Mouse (Mus musculus) kidney, adult 8-10 months (tissue): Measurements from ENCODE around the gene Pex14.
"Not testable (repeated sequence)": the region's sequence is repeated elsewhere in the genome, so short reads cannot be mapped to it uniquely, and the experiment has no call there.

Experiments
- DNase-seq, 2 experiments: peaks; one replicate each; pipeline ENCODE4 v3.0.0; 2022

Pex14 gene

DNA sequence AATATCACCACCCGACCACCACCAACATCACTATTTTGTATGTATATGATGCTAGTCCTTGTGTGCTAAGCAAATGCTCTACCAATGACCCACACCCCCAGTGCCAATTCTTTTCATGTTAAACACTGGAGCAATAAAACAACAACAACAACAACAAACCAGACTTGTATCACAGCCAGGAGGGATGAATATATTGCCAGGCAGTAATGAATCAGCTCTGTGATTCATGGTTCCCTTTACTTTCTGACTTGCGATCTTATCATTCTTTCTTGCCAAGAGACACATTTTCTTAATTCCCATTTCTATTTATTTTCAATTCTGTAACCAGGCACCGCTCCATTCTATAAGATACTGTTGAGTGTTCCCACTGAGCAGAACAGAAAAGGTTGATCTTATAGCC lies 1.8 kb upstream of the Pex14 start:
- DNase-seq: no peak

DNA sequence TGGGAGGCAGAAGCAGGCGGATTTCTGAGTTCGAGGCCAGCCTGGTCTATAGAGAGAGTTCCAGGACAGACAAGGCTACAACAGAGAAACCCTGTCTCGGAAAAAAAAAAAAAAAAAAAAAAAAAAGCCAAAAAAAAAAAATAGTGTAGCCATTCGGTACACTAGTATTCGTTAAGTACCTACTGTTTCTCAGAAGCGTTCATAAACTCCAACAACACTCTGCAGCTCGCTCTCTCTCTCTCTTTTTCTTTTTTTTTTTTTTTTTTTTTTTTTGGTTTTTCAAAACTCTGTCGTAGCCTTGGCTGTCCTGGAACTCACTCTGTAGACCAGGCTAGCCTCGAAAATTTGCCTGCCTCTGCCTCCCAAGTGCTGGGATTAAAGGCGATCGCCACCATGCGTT lies 773 bp upstream of the Pex14 start:
- not testable (repeated sequence) for DNase-seq

DNA sequence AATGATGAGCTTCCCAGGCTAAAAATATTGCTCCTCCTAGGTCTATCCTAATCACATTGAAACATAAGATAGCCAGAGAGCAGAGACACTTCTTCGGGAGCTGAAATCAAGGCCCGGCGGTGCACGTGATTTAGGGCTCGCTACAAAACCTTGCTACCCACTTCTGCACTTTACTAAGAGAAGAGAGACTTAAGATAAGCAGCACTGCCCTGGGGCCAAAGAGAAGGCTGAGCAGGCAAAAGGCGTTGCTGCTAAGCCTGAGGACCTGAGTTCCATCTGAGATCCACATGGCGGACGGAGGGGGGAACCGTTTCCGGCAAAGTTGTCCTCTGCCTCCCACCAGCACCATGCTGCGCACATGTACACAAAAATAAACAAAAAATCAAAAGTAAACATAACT lies 1.1 kb downstream of the Pex14 start:
- DNase-seq: no peak

DNA sequence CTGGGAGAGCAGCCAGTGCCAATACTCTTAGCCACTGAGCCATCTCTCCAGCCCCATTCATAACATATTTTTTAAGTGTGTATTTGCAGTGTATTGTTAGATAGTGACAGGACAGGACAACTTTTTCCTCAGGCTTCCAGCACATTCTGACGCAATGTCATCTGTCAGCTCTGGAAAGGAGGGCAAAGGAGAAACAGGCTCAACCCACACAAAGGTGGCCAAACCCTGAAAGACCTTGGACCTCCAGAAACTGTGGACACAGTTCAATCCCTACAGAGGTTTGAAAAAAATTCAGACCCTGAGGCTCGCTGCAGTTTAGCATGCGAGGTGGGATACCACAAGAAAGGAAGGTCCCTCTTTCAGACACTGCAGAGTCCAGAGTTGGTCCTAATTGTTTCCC lies 1.7 kb downstream of the Pex14 start:
- no peak for DNase-seq

DNA sequence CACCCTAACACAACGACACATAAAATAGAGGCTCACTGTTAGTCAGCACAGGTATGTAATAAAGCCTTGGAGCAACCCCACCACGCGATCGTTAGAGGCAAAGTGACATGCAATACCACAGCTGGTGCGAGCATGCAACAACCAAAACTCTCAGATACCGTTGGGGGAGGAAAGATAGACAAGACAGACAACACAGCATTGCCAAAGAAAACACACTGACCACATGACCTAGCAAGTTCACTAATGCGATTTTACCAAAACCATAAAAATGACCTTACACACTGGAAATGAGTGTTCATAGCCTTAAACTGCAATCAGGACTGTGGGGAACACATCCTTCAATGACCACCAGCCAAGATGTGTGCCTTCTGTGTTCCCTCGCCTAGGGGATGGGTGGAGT lies 8.3 kb downstream of the Pex14 start:
- DNase-seq: no peak

DNA sequence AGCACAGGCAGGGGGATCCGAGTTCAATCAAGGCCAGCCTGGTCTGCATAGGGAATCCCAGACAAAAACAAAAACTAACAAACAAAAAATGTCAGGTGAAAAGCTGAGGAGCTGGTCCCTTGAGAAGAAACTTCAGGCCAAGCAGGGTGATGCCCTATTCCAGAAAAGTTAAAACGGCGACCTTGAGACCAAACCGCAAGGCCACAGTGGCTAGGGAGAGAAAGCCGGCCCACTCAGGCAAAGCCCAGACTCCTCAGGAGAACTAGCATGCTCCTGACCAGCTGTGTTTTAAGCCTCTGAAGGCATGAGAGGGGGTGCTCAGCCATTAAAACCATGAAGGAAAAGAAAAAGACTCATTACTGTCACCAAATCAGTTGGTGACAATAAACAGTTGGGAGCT lies 14.3 kb downstream of the Pex14 start:
- no peak for DNase-seq

DNA sequence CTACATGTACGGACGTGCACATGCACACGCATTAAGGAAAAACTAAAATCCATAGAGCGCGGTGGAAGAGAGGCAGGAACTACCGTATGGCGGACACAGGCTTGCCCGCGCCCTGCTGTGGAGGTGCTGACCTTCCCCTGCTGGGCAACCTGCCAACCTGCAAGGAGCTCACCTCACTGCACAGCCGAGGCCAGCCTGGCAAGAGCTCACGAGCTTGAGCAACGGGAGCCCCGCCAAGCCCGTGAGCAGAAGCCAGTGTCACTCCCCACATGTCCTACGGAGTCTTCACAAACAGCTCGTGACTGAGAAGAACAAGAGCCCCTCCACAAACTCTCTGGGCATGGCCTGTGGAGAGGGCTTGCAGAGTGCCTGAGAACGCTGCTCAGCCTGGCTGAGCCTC lies 18.1 kb downstream of the Pex14 start:
- DNase-seq: peak; percentile 92 to 93

DNA sequence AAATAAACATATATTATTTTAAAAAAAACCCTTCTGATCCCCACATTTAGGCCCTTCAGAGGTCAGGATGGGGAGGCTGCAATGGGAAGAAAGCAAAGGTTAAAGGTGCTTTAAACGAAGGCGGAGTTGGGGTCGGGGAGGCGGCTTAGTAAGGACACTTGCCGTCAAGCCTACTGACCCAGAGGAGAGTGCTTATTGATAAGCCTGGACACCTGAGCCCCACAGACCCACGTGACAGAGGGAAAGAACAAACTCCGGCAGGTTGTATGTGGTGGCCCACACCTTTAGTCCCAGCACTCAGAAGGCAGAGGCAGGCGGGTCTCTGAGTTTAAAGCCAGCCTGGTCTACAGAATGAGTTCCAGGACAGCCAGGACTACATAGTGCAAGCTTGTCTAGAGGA lies 19.6 kb downstream of the Pex14 start:
- DNase-seq: no peak

DNA sequence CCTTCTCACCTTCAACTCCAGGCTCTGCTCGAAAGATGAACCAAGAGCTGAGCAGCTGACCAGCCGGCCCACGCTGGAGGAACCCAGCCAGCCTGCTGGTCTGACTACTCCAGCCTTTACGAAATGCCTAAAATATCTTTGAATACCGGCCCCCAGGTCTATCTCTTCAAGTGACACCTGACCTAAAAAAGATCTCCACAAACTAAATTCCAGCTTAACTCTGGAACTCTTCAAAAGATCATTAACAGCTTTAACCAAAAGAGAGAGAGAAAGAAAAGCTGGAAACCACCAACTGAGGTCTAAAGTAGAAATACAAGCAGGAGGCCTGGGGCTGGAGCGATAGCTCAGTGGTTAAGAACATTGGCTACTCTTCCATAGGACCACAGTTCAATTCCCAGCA lies 20.0 kb downstream of the Pex14 start:
- DNase-seq: no peak

DNA sequence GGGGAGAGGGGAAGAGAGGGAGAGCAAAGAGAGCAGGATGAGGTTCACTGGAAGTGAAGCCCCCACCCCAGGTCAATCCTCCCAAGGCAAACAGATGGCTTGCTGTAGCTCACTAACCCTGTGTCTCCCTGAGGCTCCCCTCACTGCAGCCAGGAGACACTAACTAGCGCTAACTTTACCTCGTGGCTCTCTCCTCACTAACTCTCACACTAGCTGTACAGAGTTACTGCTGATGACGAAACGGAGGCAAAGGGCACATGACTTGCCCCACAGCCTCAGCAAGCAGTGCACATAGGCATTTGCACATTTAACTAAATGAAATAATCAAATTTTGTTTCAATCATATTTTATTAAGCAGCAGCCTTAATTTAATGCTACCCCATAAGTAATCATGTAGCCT lies 21.4 kb downstream of the Pex14 start:
- peak in 1 of 2 experiments; percentile 39 for DNase-seq

DNA sequence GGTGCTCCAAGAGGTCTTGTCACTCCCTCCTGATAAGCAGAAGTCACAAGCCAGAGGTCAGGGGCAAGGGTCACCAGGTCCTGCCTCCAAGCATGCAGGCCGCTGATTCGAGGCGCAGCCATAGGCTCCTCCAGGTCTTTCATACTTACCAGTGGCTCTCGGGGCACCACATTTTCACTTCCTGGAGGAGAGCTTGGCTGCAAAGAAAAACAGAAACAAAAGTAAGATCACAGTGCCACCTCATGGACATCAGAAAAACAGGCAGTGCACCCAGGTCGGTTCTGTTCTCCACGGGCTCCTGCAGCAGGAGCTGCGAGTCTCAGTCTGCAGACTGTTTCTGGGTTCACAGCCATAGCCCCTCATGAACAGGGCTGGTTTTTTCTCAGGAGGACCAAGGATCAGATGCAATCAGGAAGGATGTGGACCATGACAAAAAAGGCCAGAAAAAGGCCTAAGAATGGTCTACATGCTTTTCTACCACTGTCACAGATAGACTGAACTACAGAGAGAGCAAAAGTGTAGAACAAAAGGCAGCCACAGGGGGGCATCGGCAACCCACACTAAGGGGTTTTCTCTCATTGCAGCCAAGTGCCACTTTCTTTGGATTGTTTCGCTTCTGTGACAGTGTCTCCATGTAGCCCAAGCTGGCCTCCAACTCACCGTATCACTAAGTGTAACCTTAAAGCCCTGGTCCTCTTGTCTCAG lies 23.7 kb downstream of the Pex14 start:
- DNase-seq: peak; percentile 72 to 76

DNA sequence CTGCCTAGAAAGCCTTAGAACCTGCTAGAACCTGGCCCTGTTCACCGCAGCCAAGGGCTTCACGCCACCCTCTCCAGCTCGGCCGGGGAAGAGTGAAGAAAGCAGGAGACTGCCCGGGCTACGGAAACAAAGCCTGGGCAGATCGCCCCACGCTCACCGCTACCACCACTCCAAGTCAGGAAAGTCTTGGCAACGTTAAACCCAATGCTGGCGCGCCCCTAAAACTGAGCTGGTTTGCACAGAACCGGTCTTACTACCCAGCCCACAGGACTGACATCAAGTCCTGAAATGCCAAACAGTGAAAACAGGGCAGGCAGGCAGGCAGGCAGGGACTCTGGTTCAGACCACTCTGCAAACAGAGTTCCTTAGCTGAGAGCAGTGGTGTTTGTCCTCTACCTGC lies 24.6 kb downstream of the Pex14 start:
- DNase-seq: no peak

DNA sequence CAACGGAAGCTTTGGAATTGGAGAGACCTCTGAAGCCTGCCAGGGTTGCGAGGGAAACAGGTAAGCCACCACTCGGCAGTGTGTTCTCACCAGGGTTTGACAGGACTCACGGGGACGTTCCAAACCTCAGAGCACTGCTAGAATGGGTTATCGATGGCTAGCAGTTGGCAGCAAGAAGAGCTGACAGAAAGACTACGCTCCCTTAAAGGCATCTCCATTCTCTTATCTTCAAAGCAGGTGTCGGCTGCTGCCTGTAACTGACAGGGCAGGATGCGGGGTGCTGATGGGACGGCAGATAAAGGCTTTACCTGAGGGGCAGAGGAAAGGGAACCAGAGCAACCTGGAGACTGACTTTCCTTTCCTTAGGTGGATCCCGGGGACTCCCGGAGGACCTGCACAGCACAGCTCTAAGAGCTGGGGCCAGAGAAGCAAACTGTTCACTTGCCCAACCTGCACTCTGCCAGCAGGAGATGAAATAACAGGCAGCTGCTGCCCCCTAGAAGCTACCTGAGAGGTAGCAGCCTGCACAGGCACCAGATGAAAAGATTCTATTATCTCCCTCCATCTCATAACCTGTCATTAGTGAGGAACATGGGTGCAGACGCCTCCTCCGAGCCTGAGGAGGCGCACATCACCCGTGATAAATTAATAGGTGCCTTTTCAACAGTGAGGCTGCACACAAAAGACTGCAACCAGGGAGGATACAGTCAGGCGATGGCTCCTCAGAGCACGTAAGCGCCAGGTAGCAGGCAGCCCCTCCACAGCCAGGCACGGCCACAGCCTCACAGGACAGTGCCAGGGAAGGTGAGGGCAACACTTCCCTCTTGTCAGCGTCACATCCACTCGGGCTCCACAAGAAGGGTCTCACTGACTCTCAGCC lies 32.8 kb downstream of the Pex14 start:
- DNase-seq: no peak

DNA sequence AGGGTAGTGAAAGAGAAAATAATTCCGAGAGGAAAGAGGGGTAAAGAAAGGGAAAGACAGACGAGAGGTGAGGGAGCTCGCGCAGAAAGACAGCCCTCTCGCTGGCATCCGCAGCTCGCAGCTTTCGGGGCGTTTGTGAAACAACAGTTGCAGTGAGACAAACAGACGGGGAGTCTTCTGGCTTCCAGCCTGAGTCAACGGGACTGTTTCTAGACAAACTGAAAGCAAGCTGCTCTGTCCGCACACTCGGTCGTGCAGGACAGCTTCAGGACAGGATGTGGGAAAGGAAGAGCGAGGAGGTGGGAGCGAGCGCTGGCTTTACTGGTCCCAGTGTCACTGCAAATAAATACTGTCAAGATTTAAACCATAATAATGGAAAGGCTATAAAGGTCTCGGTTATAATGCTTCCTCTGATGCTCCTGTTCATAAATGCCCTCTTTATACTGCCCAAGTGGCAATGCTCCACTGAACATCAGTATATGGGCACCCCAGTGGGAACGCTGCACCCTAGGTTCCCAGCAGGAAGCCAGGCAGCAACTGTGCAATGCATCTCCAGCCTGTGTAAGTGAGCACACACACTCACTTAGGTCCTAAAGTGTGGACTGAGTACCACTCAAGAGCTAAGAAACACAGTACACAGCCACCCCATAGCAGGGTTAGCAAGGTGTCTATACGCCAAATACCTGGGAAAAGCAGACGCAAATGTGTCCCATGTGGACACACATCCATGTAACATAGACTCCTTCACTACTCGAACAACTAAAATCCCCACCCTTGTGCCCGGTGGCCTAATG lies 35.4 kb downstream of the Pex14 start:
- DNase-seq: no peak

DNA sequence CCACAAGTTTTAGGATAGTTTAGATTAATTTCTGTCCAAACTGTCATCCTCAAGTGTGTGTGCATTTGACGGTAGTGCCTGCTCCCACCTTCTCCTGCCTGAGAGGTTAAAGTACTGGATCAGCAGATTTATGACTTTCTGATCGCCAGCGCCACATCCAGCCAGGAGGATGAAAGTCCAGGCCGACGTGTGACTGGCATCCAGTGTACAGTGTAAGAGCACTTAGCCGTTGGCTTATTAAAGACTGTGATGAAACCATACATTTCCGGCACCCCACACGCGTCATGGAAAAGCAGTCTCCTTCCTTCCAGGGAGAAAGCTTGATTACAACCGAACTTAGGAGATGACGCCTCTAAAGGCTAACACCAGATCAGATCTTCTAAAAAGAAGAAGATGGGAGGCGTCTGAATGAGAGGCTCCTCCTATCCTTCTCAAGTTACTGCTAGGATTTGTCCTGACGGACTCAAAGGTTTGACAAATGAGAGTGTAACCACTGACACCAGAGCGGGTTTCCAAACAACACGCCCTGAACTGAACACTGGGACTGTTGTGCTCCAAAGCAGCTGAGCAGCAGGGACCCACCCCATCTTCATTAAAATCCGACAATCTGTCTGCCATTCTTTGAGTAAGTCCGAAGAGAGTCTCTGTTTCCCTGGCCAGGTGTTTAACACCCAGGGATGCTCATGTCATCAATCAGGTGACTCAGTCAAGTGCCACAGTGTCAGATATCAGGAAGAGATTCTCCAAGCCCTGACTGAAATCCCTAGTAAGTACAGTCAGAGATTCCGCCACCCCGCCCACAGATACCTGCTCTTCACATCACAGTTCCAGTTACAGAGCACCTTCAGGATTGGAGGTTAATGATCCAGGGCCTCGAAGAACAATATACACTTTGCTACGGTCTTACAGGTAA lies 37.0 kb downstream of the Pex14 start:
- DNase-seq: no peak

DNA sequence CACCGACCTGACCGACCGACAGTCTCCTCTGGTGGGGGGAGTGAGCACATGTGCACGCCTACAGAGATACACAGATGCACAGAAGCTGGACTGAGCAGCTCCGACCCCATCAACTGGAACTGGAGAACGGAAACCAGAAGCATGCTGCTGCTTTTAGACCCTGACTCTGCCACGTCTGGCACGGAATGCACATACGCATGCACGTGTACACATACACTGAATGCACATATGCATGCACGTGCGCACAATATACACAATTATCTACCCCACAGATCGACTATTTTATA lies 38.3 kb downstream of the Pex14 start:
- DNase-seq: no peak

DNA sequence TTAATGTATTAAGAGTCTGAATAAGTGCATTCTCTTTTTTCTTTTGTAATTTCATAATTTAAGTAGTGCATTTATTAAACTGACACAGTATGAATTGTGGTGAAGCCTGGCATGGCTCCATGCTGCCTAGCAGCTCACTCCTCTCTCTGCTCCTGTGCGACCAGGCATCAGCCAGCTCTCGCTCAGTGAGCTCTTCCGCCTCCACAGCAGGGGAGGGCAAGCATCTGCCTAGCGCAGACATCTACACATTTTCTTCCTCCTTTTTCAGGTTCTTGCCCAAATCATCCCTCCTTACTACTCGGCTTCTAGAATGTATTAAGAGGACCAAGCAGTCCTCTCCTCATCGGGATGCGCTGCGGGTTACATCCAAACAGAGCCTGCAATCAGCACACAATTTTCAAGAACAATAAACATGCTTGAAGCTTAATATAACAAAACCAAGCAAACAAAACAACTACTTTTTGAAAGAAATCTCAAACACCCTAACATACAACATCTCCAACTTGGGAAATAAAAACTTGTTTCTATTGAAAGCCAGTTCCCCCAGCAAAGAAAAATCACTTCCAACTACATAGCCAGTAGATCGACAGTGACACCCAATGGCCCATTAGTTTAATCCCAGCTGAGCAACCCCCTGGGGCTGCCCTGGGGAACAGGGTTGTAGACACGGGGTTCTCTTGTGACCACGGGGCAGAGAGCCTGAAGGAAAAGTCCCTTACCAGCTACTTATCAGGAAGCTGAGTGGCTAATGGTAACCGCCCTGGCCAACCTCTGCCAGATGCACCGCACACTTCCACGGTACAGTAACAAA lies 38.9 kb downstream of the Pex14 start:
- no peak for DNase-seq

DNA sequence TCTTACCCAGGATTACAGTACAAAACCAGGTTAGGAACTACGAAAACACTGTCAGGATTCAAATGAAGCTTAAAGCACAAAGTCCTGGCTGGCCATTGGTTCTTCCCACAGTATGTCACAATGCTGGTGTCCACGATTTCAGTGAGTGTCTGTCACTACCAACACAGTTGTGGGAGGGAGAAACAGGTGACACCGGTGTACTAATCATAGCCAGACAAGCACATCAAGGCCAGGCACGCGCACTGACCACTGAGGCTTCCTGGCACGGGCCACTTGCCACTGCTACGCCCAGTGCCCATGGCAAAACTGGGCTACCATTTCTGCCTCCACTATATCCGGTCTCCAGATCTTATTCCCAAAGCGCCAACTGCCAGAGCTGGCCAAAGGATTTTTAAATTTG lies 40.0 kb downstream of the Pex14 start:
- no peak for DNase-seq

DNA sequence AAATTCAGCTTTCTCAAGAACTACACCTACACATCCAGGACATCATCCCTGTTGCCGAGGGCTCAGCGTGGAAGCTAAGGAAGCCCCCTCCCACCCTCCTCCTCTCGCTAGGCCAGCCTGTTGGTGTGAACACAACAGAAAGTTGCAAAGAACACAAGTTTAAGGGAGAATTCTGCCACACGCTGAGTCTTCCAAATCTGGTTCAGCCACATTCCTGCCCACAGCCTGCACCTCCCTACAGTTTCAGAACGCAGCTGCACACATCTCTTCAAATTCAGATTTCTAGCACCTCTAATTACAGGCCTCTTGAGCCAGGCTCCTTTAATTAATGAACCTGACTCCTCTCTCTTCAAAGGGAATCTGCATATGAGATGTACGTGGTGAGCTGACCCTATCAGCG lies 41.4 kb downstream of the Pex14 start:
- DNase-seq: no peak

DNA sequence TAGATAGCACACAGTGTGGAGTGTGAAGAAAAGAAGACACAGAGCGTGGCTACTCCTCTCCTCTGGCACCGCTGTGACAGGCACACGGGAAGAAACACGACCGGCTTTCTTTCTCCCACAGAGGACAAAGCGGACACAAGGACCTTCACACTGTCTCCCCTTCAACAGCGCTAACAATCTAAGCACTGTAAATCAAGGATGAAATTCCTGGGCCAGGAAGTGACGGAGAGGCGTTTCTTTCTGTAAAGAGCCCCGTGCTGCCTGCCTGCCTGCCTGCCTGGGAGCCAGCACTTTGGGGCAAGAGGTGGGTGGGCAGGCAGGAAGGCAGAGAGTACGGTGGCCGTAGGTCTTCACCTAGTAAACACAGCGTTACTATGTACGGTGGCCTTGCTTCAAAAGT lies 42.2 kb downstream of the Pex14 start:
- DNase-seq: no peak

DNA sequence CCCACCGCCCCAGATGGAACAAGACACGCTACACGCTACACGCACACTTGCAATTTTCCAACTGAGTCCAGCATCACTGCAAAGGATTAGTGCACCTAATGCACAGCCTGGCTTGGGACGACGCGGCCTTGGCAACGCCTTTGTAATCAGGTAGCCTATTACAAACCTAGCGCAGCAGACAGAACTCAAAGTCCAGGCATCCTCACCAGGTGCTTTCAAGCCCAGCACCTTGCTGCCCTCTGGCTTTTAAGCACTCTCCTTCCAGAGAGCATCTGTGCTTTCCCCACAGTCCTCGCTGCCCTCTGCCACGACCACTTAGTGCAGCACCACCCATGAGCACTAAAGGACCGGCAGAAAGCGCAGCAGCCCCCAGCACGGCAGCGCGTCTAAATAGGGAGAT lies 42.7 kb downstream of the Pex14 start:
- peak in 1 of 2 experiments; percentile 29 for DNase-seq

DNA sequence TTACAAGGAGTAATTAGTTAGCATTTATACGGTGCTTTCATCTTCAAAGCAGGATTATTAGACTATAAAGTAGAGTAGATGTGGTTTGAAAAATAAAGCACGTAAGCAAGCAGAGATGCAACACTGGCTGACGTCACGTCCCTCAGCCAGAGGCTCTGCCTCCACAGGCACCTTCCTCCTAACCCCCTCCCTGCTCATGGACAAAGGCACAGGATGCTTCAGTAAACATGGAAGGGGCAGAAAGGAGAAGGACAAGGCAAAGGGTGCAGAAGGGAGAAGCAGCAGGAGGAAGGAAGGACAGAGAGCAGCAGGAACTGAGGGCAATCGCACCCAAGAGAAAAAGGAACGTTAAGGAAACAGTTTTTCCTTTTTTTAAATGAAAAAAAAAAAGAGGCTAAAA lies 43.8 kb downstream of the Pex14 start:
- DNase-seq: no peak
